Mouse (Mus musculus): Measurements from ENCODE around the gene Txnrd3. TPM values are rescaled to one million over a fixed set of nuclear protein-coding genes. Genes with fewer than 3 reads are reported as not detected.

Gene Txnrd3
- polyA plus RNA-seq, 1 experiment from 2014 or later = 12.5 TPM

GRCm38 (mm10) chr6:89679291-89679835 lies 35.6 kb downstream of the Txnrd3 start:
- Histone ChIP-seq H3K9me3 (no peaks in the 10 kb centered on the region), H3K9ac (no peak overlapping the region), H3K4me1 (no peaks in the 10 kb centered on the region), H3K27me3 (no peaks in the 10 kb centered on the region), H3K4me2 (replicated peaks) (no peak overlapping the region), H3K4me3 (no peak overlapping the region), H3K27ac (no peak overlapping the region), H3K36me3 (no peaks in the 10 kb centered on the region)
- 23% methylated on average over 10 of the region's 10 CpGs for WGBS
- ATAC-seq (ENCODE audit: insufficient number of reproducible peaks, insufficient read depth, low FRiP score, low TSS enrichment) = no peak

DNA sequence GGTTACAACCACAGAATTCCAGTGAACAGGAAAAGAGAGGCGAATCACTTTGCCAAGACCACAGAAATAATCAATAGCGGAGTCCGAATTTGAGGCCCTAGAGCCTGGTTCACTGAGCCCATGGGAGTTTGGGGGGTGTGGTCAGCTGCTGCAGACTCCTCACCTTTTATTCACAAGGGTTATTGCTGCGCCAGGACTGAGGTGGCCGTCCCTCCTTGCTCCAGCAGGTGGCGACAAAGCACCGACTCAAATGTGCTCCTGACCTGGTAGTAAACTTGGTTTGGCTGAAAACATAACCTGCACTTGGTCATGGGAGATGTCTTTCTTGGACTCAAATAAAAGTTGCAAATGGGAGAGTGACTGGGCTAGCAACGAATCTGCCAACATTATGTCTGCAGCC lies 36.4 kb downstream of the Txnrd3 start:
- no peak overlapping the region for H3K27ac ChIP-seq
- no peaks in the 10 kb centered on the region for H3K9me3 ChIP-seq
- 8% methylated on average over 8 of the region's 8 CpGs for WGBS
- no peaks in the 10 kb centered on the region for H3K36me3 ChIP-seq
- no peaks in the 10 kb centered on the region for H3K27me3 ChIP-seq
- H3K4me1 ChIP-seq = no peaks in the 10 kb centered on the region
- H3K4me2 ChIP-seq (replicated peaks) = no peak overlapping the region
- no peak overlapping the region for H3K4me3 ChIP-seq
- no peak for ATAC-seq (ENCODE audit: insufficient number of reproducible peaks, insufficient read depth, low FRiP score, low TSS enrichment)
- no peak overlapping the region for H3K9ac ChIP-seq

GRCm38 (mm10) chr6:89684231-89684630 lies 40.4 kb downstream of the Txnrd3 start:
- Histone ChIP-seq H3K4me1 (no peaks in the 10 kb centered on the region), H3K4me2 (replicated peaks) (no peak overlapping the region), H3K27ac (no peak overlapping the region), H3K27me3 (no peaks in the 10 kb centered on the region), H3K9me3 (no peaks in the 10 kb centered on the region), H3K36me3 (no peaks in the 10 kb centered on the region), H3K9ac (no peak overlapping the region), H3K4me3 (no peak overlapping the region)
- 59% methylated on average over 1 of the region's 1 CpGs for WGBS
- ATAC-seq (ENCODE audit: insufficient number of reproducible peaks, insufficient read depth, low FRiP score, low TSS enrichment) = no peak

GRCm38 (mm10) chr6:89687100-89687499 lies 43.3 kb downstream of the Txnrd3 start:
- Histone ChIP-seq H3K27me3 (no peaks in the 10 kb centered on the region), H3K27ac (no peak overlapping the region), H3K4me3 (no peak overlapping the region), H3K36me3 (no peaks in the 10 kb centered on the region), H3K9me3 (no peaks in the 10 kb centered on the region), H3K9ac (no peak overlapping the region), H3K4me1 (no peaks in the 10 kb centered on the region), H3K4me2 (replicated peaks) (no peak overlapping the region)
- no peak for ATAC-seq (ENCODE audit: insufficient number of reproducible peaks, insufficient read depth, low FRiP score, low TSS enrichment)
- WGBS = 61% methylated on average over 1 of the region's 1 CpGs

- 70% methylated on average over 2 of the region's 2 CpGs for WGBS
- H3K9me3 ChIP-seq = no peaks in the 10 kb centered on the region
- no peak overlapping the region for H3K4me3 ChIP-seq
- no peak overlapping the region for H3K9ac ChIP-seq
- no peaks in the 10 kb centered on the region for H3K4me1 ChIP-seq
- no peaks in the 10 kb centered on the region for H3K27me3 ChIP-seq
- no peak for ATAC-seq (ENCODE audit: insufficient number of reproducible peaks, insufficient read depth, low FRiP score, low TSS enrichment)
- H3K27ac ChIP-seq = no peak overlapping the region
- H3K36me3 ChIP-seq = no peaks in the 10 kb centered on the region
- H3K4me2 ChIP-seq (replicated peaks) = no peak overlapping the region
Measured at GRCm38 (mm10) chr6:89706624-89707023, 62.8 kb downstream of the Txnrd3 start.

- Histone ChIP-seq H3K9me3 (no peaks in the 10 kb centered on the region), H3K4me2 (replicated peaks) (no peak within 1 kb of the TSS), H3K27me3 (no peaks in the 10 kb centered on the region), H3K9ac (no peak within 1 kb of the TSS), H3K36me3 (no peaks in the 10 kb centered on the region), H3K4me1 (no peaks in the 10 kb centered on the region), H3K4me3 (no peak within 1 kb of the TSS), H3K27ac (no peak within 1 kb of the TSS)
- 82% methylated on average over 4 of the region's 4 CpGs for WGBS
- no peak for ATAC-seq (ENCODE audit: insufficient number of reproducible peaks, insufficient read depth, low FRiP score, low TSS enrichment)
Measured at GRCm38 (mm10) chr6:89707240-89707639, 63.5 kb downstream of the Txnrd3 start, which contains the start of gene Vmn1r40. Gene Vmn1r40 (plus strand): TSS chr6:89707540.

- no peak overlapping the region for H3K9ac ChIP-seq
- H3K4me2 ChIP-seq (replicated peaks) = no peak overlapping the region
- no peaks in the 10 kb centered on the region for H3K36me3 ChIP-seq
- ATAC-seq (ENCODE audit: insufficient number of reproducible peaks, insufficient read depth, low FRiP score, low TSS enrichment) = no peak
- no peaks in the 10 kb centered on the region for H3K27me3 ChIP-seq
- no peak overlapping the region for H3K4me3 ChIP-seq
- H3K4me1 ChIP-seq = no peaks in the 10 kb centered on the region
- no peaks in the 10 kb centered on the region for H3K9me3 ChIP-seq
- no peak overlapping the region for H3K27ac ChIP-seq
Measured at GRCm38 (mm10) chr6:89718051-89718450, 74.3 kb downstream of the Txnrd3 start.

Other genes starting within 250 kb of the Txnrd3 start
- gene Chchd6, start 48.3 kb upstream of the Txnrd3 start, polyA plus RNA-seq (2016; fragmentation: Nextera tagmentation; extraction: Ambion mirVana) = 55.9 and 65.9 TPM in 2 replicates
- gene Vmn1r40, start 63.6 kb downstream of the Txnrd3 start, polyA plus RNA-seq (2016; fragmentation: Nextera tagmentation; extraction: Ambion mirVana) = not detected in 2 replicates
- gene Vmn1r41, start 96.8 kb downstream of the Txnrd3 start, polyA plus RNA-seq (2016; fragmentation: Nextera tagmentation; extraction: Ambion mirVana) = not detected in 2 replicates
- gene Vmn1r42, start 232.4 kb downstream of the Txnrd3 start, polyA plus RNA-seq (2016; fragmentation: Nextera tagmentation; extraction: Ambion mirVana) = not detected in 2 replicates
- not detected in 2 replicates for gene Vmn1r43, start 232.4 kb downstream of the Txnrd3 start, polyA plus RNA-seq (2016; fragmentation: Nextera tagmentation; extraction: Ambion mirVana)
- gene Vmn1r44, start 239.7 kb downstream of the Txnrd3 start, polyA plus RNA-seq (2016; fragmentation: Nextera tagmentation; extraction: Ambion mirVana) = not detected in 2 replicates

All from embryonic facial prominence, embryonic 12.5 days (tissue).